Mouse (Mus musculus): ENCODE measurements around the gene Adad1. TPM values are rescaled to one million over a fixed set of nuclear protein-coding genes. Genes with fewer than 3 reads are reported as not detected.

Gene Adad1
- polyA plus RNA-seq, 1 experiment from 2014 or later: not detected

Other genes starting within 250 kb of the Adad1 start
- gene 4932438A13Rik, start 200.4 kb upstream of the Adad1 start, polyA plus RNA-seq (2015; fragmentation: Nextera tagmentation; extraction: Ambion mirVana): 39.0 and 43.7 TPM in 2 replicates
- gene Il2, start 62.4 kb downstream of the Adad1 start, polyA plus RNA-seq (2015; fragmentation: Nextera tagmentation; extraction: Ambion mirVana): 0.40 and 0.44 TPM in 2 replicates
- not detected in 2 replicates for gene Il21, start 169.1 kb downstream of the Adad1 start, polyA plus RNA-seq (2015; fragmentation: Nextera tagmentation; extraction: Ambion mirVana)
- 6.3 and 6.6 TPM in 2 replicates for gene Bbs12, start 249.0 kb downstream of the Adad1 start, polyA plus RNA-seq (2015; fragmentation: Nextera tagmentation; extraction: Ambion mirVana)
- gene Cetn4, start 249.2 kb downstream of the Adad1 start, polyA plus RNA-seq (2015; fragmentation: Nextera tagmentation; extraction: Ambion mirVana): 2.0 and 3.5 TPM in 2 replicates